Mouse (Mus musculus) splenic B cell, adult 2 months (primary cell): ENCODE measurements at regions not wholly inside any gene's neighbourhood (a gene's known extent, or its start where the extent isn't known, plus 50 kb on each side); places are given as distances from the start of the nearest gene placed in this dataset.

Experiments
- DNase-seq: peaks from one replicate; pipeline ENCODE4 v3.0.0-alpha.2; 2011; ENCODE audit warnings: low read depth, low spot score
- H3K27me3 ChIP-seq: 2 replicates; pipeline ENCODE4 v1.6.1; 2012; ENCODE audit warnings: mild to moderate bottlenecking, low read length, moderate library complexity, mixed read lengths; ENCODE audit not compliant: control insufficient read depth, poor library complexity, insufficient read depth, severe bottlenecking
- H3K36me3 ChIP-seq: 2 replicates; pipeline ENCODE4 v1.6.1; 2012; ENCODE audit warnings: mild to moderate bottlenecking, low read length, moderate library complexity, mixed read lengths; ENCODE audit not compliant: control insufficient read depth, poor library complexity, insufficient read depth, severe bottlenecking

GRCm38 (mm10) chr6:6290427-6290826 is 73.5 kb upstream of the Slc25a13 start:
- Histone ChIP-seq H3K36me3 (no peaks in the 10 kb centered on the region), H3K27me3 (no peaks in the 10 kb centered on the region)
- DNase-seq = no peak

- Histone ChIP-seq H3K27me3 (no peaks in the 10 kb centered on the region), H3K36me3 (no peaks in the 10 kb centered on the region)
- DNase-seq = peak; percentile 1
These were observed 72.8 kb upstream of the Slc25a13 start for GRCm38 (mm10) chr6:6289806-6290205.

GRCm38 (mm10) chr6:6280812-6281568 is 64.0 kb upstream of the Slc25a13 start:
- no peaks in the 10 kb centered on the region for H3K27me3 ChIP-seq
- no peak for DNase-seq
- H3K36me3 ChIP-seq = no peaks in the 10 kb centered on the region

- Histone ChIP-seq H3K36me3 (no peaks in the 10 kb centered on the region), H3K27me3 (no peaks in the 10 kb centered on the region)
- no peak for DNase-seq
These were observed 62.7 kb upstream of the Slc25a13 start for GRCm38 (mm10) chr6:6279646-6280045.

GRCm38 (mm10) chr6:6270545-6270944 is 53.6 kb upstream of the Slc25a13 start:
- Histone ChIP-seq H3K27me3 (no peaks in the 10 kb centered on the region), H3K36me3 (no peaks in the 10 kb centered on the region)
- no peak for DNase-seq
